Mouse (Mus musculus) left cerebral cortex, postnatal 4 days (tissue): ENCODE measurements around the gene Gm45208. TPM values are rescaled to one million over a fixed set of nuclear protein-coding genes. Genes with fewer than 3 reads are reported as not detected.
"Not testable (repeated sequence)": the region's sequence is repeated elsewhere in the genome, so short reads cannot be mapped to it uniquely, and the experiment has no call there.

Experiments used
- DNase-seq: peaks from one replicate; pipeline ENCODE4 v3.0.0-alpha.2; 2022
- intact Hi-C: fragments of 180-260 bp; cut with DNase I; formaldehyde crosslinking; loops from one replicate; pipeline ENCODE4 v1.15.1; 2025
- total RNA-seq, 2 experiments: library from RNA; stranded (reverse); gene quantifications; 2 replicates each; pipeline ENCODE4 v1.2.3; 2021

The Gm45208 gene
- under 1 TPM in 1 of 2 experiments, not detected in 1; 0.60 TPM for total RNA-seq

GRCm38 (mm10) chrX:7721514-7722281 lies at the start of gene Gm45208:
Gm45208 (plus strand) TSS chrX:7722245.
- peak; percentile 43 for DNase-seq
- intact Hi-C loops: no loop called here

GRCm38 (mm10) chrX:7672739-7673138 lies 49.3 kb upstream of the Gm45208 start:
- intact Hi-C loops: no loop called here
- DNase-seq: no peak

GRCm38 (mm10) chrX:7673578-7674281 lies 48.3 kb upstream of the Gm45208 start:
- intact Hi-C loops: no loop called here
- no peak for DNase-seq

GRCm38 (mm10) chrX:7674284-7675000 lies 47.6 kb upstream of the Gm45208 start:
- intact Hi-C loops: no loop called here
- DNase-seq: no peak

GRCm38 (mm10) chrX:7675001-7675380 lies 47.1 kb upstream of the Gm45208 start:
- intact Hi-C loops: no loop called here
- no peak for DNase-seq

GRCm38 (mm10) chrX:7678986-7679385 lies 43.1 kb upstream of the Gm45208 start:
- intact Hi-C loops: no loop called here
- no peak for DNase-seq

- intact Hi-C loops: no loop called here
- DNase-seq: peak; percentile 89
Measured at GRCm38 (mm10) chrX:7679405-7680056, 42.5 kb upstream of the Gm45208 start.

- intact Hi-C loops: no loop called here
- DNase-seq: no peak
Measured at GRCm38 (mm10) chrX:7680057-7680412, 42.0 kb upstream of the Gm45208 start.

GRCm38 (mm10) chrX:7680864-7681263 lies 41.2 kb upstream of the Gm45208 start, which contains the start of gene Magix:
Magix (minus strand) TSS chrX:7681251.
- intact Hi-C loops: no loop called here
- no peak for DNase-seq

GRCm38 (mm10) chrX:7688321-7688720 lies 33.7 kb upstream of the Gm45208 start:
- intact Hi-C loops: no loop called here
- DNase-seq: no peak

GRCm38 (mm10) chrX:7690486-7690885 lies 31.6 kb upstream of the Gm45208 start:
- intact Hi-C loops: no loop called here

GRCm38 (mm10) chrX:7692862-7693261 lies 29.2 kb upstream of the Gm45208 start:
- intact Hi-C loops: no loop called here
- peak; percentile 14 for DNase-seq

More at GRCm38 (mm10) chrX:7690486-7690885, 31.6 kb upstream of the Gm45208 start:
- DNase-seq: no peak

GRCm38 (mm10) chrX:7696520-7696919 lies 25.5 kb upstream of the Gm45208 start:
- DNase-seq: no peak
- intact Hi-C loops: no loop called here

GRCm38 (mm10) chrX:7696954-7697381 lies 25.1 kb upstream of the Gm45208 start, which contains the start of gene Gpkow:
Gpkow (plus strand) TSS chrX:7697131.
- DNase-seq: peak; percentile 77
- intact Hi-C loops: no loop called here

GRCm38 (mm10) chrX:7713764-7714134 lies 8.3 kb upstream of the Gm45208 start:
- DNase-seq, intact Hi-C loops: not testable (repeated sequence)

GRCm38 (mm10) chrX:7714135-7714899 lies 7.7 kb upstream of the Gm45208 start, which contains the start of gene Wdr45:
Wdr45 (plus strand) TSS chrX:7714333.
- DNase-seq: peak; percentile 94
- intact Hi-C loops: not testable (repeated sequence)

- intact Hi-C loops, DNase-seq: not testable (repeated sequence)
Measured at GRCm38 (mm10) chrX:7716058-7716457, 6.0 kb upstream of the Gm45208 start.

GRCm38 (mm10) chrX:7722282-7722611 lies 202 bp downstream of the Gm45208 start:
- intact Hi-C loops: no loop called here
- no peak for DNase-seq

GRCm38 (mm10) chrX:7722691-7723090 lies 646 bp downstream of the Gm45208 start:
- DNase-seq: no peak
- intact Hi-C loops: no loop called here

- intact Hi-C loops: no loop called here
- no peak for DNase-seq
Measured at GRCm38 (mm10) chrX:7724135-7724534, 2.1 kb downstream of the Gm45208 start.
